8 mouse cellular contexts compared by ENCODE assay signal in the genomic region with DNA sequence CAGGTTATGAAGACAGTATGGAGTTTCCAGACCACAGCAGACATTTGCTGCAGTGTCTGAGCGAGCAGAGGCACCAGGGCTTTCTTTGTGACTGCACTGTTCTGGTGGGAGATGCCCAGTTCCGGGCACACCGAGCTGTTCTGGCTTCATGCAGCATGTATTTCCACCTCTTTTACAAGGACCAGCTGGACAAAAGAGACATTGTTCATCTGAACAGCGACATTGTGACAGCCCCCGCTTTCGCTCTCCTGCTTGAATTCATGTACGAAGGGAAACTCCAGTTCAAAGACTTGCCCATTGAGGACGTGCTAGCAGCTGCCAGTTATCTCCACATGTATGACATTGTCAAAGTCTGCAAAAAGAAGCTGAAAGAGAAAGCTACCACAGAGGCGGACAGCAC. TPM values are rescaled to one million over a fixed set of nuclear protein-coding genes. Genes with fewer than 3 reads are reported as not detected.
A peak's percentile ranks its signal among the peaks of the same experiment; 100 is the strongest.
DNase-seq lines count a peak whose midpoint lies in the region; ATAC-seq and TF ChIP-seq lines count a peak whose summit lies in the region.

No protein-coding gene starts in this region.

- peak overlapping the region; percentile 84 for H3K4me3 ChIP-seq in layer of hippocampus, adult 2 months
- peak overlapping the region; percentile 73 for H3K4me3 ChIP-seq in hindbrain, embryonic 14.5 days (replicated peaks; ENCODE audit: low read length)
- peak overlapping the region; percentile 37 for H3K4me3 ChIP-seq in neural tube, embryonic 12.5 days

- no peaks in the 10 kb centered on the region for H3K9me3 ChIP-seq in hindbrain, embryonic 14.5 days (ENCODE audit: control insufficient read depth, low read length)
- no peaks in the 10 kb centered on the region for H3K9me3 ChIP-seq in neural tube, embryonic 12.5 days

- no peak for DNase-seq in layer of hippocampus, adult 2 months (ENCODE audit: low spot score in 2 of 2)
- no peak for DNase-seq in layer of hippocampus, adult 9-10 months (ENCODE audit: low spot score)
- peak; percentile 68 for DNase-seq in embryo, embryonic 11 days
- peak; percentile 44 for DNase-seq in hindbrain, embryonic 14.5 days (ENCODE audit: low spot score)
- DNase-seq in adrenal gland, adult 18-20 months (ENCODE audit: low spot score in 2 of 2), result no peak
- no peak for DNase-seq in yolk sac, embryonic 10.5 days (ENCODE audit: low spot score)

- peak overlapping the region; percentile 91 for H3K27ac ChIP-seq in layer of hippocampus, adult 2 months
- H3K27ac ChIP-seq in hindbrain, embryonic 14.5 days, result peak overlapping the region; percentile 77
- H3K27ac ChIP-seq in neural tube, embryonic 12.5 days, result peak overlapping the region; percentile 54

- WGBS in hindbrain, embryonic 14.5 days, result 9% methylated on average over 9 of the region's 9 CpGs
- WGBS in neural tube, embryonic 12.5 days, result 7% methylated on average over 9 of the region's 9 CpGs

- H3K9ac ChIP-seq in hindbrain, embryonic 14.5 days, result peak overlapping the region; percentile 56
- peak overlapping the region; percentile 55 for H3K9ac ChIP-seq in neural tube, embryonic 12.5 days

- peaks cover 19% of the 10 kb centered on the region for H3K36me3 ChIP-seq in hindbrain, embryonic 14.5 days (replicated peaks; ENCODE audit: control insufficient read depth, insufficient read depth)
- peaks cover 10% of the 10 kb centered on the region; the same call in 1 of the 2 replicates for H3K36me3 ChIP-seq in neural tube, embryonic 12.5 days

- H3K27me3 ChIP-seq in hindbrain, embryonic 14.5 days (ENCODE audit: control insufficient read depth, insufficient read depth, low read length), result no peaks in the 10 kb centered on the region
- H3K27me3 ChIP-seq in neural tube, embryonic 12.5 days (replicated peaks), result no peaks in the 10 kb centered on the region

- ATAC-seq in hindbrain, embryonic 14.5 days (ENCODE audit: low FRiP score), result no peak
- no peak for ATAC-seq in neural tube, embryonic 12.5 days (ENCODE audit: low FRiP score, low read depth)
- ATAC-seq in inflammation-experienced regulatory T-cells, adult 6 months, result no peak

- H3K4me2 ChIP-seq in hindbrain, embryonic 14.5 days (replicated peaks), result peak overlapping the region; percentile 86
- peak overlapping the region; percentile 61 for H3K4me2 ChIP-seq in neural tube, embryonic 12.5 days (replicated peaks)

- H3K4me1 ChIP-seq in hindbrain, embryonic 14.5 days (replicated peaks; ENCODE audit: control insufficient read depth, insufficient read depth, low read length), result peaks cover 53% of the 10 kb centered on the region
- peaks cover 56% of the 10 kb centered on the region for H3K4me1 ChIP-seq in neural tube, embryonic 12.5 days

- TF ChIP-seq CTCF in layer of hippocampus, adult 2 months (conservative IDR thresholded peaks at IDR 0.05), result no peak

RNA-seq across cellular contexts. Expression of a gene that starts 4.9 kb away (rescaled TPM):
- 100 to 1,000 TPM; 585 to 647 TPM for total RNA-seq in layer of hippocampus, adult 2 months (2021)
- 8.2 and 9.0 TPM in 2 replicates for polyA plus RNA-seq in hindbrain, embryonic 14.5 days (2014; fragmentation: Nextera tagmentation; extraction: Ambion mirVana)
- 6.6 and 10.4 TPM in 2 replicates for polyA plus RNA-seq in neural tube, embryonic 12.5 days (2016; fragmentation: Nextera tagmentation; extraction: Ambion mirVana)
- 10 to 100 TPM; 22.9 to 24.2 TPM for total RNA-seq in adrenal gland, adult 18-20 months (2021)
- 1 to 10 TPM in 2 of 3 experiments, under 1 TPM in 1; 0.63 to 3.9 (median 2.1) TPM for polyA plus RNA-seq in inflammation-experienced regulatory T-cells, adult 6 months (2017; shearing (Covaris generic))

Comparison
In these comparisons a context has a peak if more than half of its experiments do, and no peak if none do; other contexts are left out.
1. DNase-seq: peak in embryo, embryonic 11 days (single experiment) and hindbrain, embryonic 14.5 days (single experiment); none in layer of hippocampus, adult 2 months (0 of 2), layer of hippocampus, adult 9-10 months (single experiment), adrenal gland, adult 18-20 months (0 of 2) and yolk sac, embryonic 10.5 days (single experiment).
2. Peak in every context shown above with its lines, with median percentiles within 50 percentile points of each other: H3K27ac ChIP-seq and H3K4me3 ChIP-seq.